Mouse (Mus musculus) forebrain, postnatal 0 days (tissue): ENCODE measurements at regions not wholly inside any gene's neighbourhood (a gene's known extent, or its start where the extent isn't known, plus 50 kb on each side); places are given as distances from the start of the nearest gene placed in this dataset.
A peak's percentile ranks its signal among the peaks of the same experiment; 100 is the strongest.

Source experiments
- ATAC-seq: fragments of 200-750 bp; cut with Nextera tagmentation; 2 replicates; pipeline ENCODE4 v1.8.0; 2017; ENCODE audit warnings: mild to moderate bottlenecking, moderate library complexity
- DNase-seq: peaks from one replicate; pipeline ENCODE4 v3.0.0-alpha.2; 2015
- H3K27ac ChIP-seq: fragments of 300-500 bp; sonication (generic); 2 replicates; pipeline ENCODE4 v1.5.1; 2014; ENCODE audit warnings: low read depth, mild to moderate bottlenecking, antibody characterized with exemption, low read length, moderate library complexity, mixed read lengths
- H3K27me3 ChIP-seq: fragments of 300-500 bp; sonication (generic); 2 replicates; pipeline ENCODE4 v1.6.1; 2014; ENCODE audit warnings: mild to moderate bottlenecking, low read length, mixed read lengths; ENCODE audit not compliant: insufficient read depth
- H3K36me3 ChIP-seq: fragments of 300-500 bp; sonication (generic); 2 replicates; pipeline ENCODE4 v1.6.1; 2014; ENCODE audit warnings: mild to moderate bottlenecking, moderate library complexity; ENCODE audit not compliant: insufficient read depth
- H3K4me1 ChIP-seq: fragments of 300-500 bp; sonication (generic); 2 replicates; pipeline ENCODE4 v1.6.1; 2014; ENCODE audit warnings: antibody characterized with exemption; ENCODE audit not compliant: insufficient read depth
- H3K4me2 ChIP-seq: fragments of 300-500 bp; sonication (generic); 2 replicates; pipeline ENCODE4 v1.6.1; 2014; ENCODE audit warnings: low read depth, mild to moderate bottlenecking, moderate library complexity
- H3K4me3 ChIP-seq: fragments of 300-500 bp; sonication (generic); 2 replicates; pipeline ENCODE4 v1.5.1; 2014; ENCODE audit warnings: low read depth, low read length, mixed read lengths
- H3K9ac ChIP-seq: fragments of 300-500 bp; sonication (generic); 2 replicates; pipeline ENCODE4 v1.6.1; 2014; ENCODE audit warnings: mild to moderate bottlenecking
- H3K9me3 ChIP-seq: fragments of 300-500 bp; sonication (generic); 2 replicates; pipeline ENCODE4 v1.6.1; 2016; ENCODE audit warnings: low read length
- CTCF ChIP-seq: sonication (generic); IDR thresholded peaks from 2 replicates; pipeline ENCODE4 v1.5.1; 2016; ENCODE audit warnings: antibody characterized with exemption, control low read depth, low read depth
- WGBS: fragments of 180-500 bp; shearing (Covaris S2); extraction: QIAGEN DNeasy Blood & Tissue Kit; methylation state at CpG from one replicate; pipeline ENCODE4 v1.1.7; 2014; 5-methylcytosine and 5-hydroxymethylcytosine counted together

DNA sequence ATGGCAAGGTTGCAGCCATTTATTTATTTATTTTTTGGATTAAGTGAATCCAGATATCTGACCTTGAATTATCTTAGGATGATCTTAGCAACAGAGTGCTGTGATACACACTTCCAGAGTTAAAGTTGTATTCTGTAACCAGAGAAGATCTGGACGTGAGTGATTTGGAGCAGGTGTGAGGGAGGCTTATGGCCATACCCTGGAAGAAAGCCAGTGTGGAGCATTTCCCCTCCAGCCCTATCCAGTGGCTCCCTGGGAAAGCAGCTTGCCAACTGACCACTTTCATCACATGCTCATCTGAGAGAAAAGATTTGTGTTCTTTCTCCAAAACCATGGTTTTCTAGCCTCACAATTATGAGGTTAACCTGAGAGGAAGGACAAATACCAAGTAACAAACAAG is 171.2 kb downstream of the Ppp1r3a start:
- Histone ChIP-seq H3K27ac (no peak overlapping the region), H3K9ac (no peak overlapping the region), H3K27me3 (no peaks in the 10 kb centered on the region), H3K4me2 (no peak overlapping the region), H3K9me3 (no peaks in the 10 kb centered on the region), H3K4me3 (no peak overlapping the region), H3K36me3 (no peaks in the 10 kb centered on the region), H3K4me1 (no peaks in the 10 kb centered on the region)
- DNase-seq = no peak
- TF ChIP-seq CTCF = no peak
- no peak for ATAC-seq
- WGBS = 71% methylated on average over 1 of the region's 1 CpGs

GRCm38 (mm10) chr6:14574607-14575006 is 180.5 kb downstream of the Ppp1r3a start:
- H3K4me2 ChIP-seq = no peak overlapping the region
- no peak overlapping the region for H3K4me3 ChIP-seq
- H3K9me3 ChIP-seq = no peaks in the 10 kb centered on the region
- H3K4me1 ChIP-seq = no peaks in the 10 kb centered on the region
- H3K36me3 ChIP-seq = no peaks in the 10 kb centered on the region
- H3K27ac ChIP-seq = no peak overlapping the region
- no peaks in the 10 kb centered on the region for H3K27me3 ChIP-seq
- no peak overlapping the region for H3K9ac ChIP-seq
- DNase-seq = no peak
- 82% methylated on average over 3 of the region's 3 CpGs for WGBS
- ATAC-seq = no peak
- no peak for TF ChIP-seq CTCF

GRCm38 (mm10) chr6:14573001-14573400 is 182.1 kb downstream of the Ppp1r3a start:
- Histone ChIP-seq H3K9ac (no peak overlapping the region), H3K27me3 (no peaks in the 10 kb centered on the region), H3K4me3 (no peak overlapping the region), H3K27ac (no peak overlapping the region), H3K9me3 (no peaks in the 10 kb centered on the region), H3K4me1 (no peaks in the 10 kb centered on the region), H3K4me2 (no peak overlapping the region), H3K36me3 (no peaks in the 10 kb centered on the region)
- TF ChIP-seq CTCF = no peak
- DNase-seq (no peak), ATAC-seq (no peak)
- 26% methylated on average over 2 of the region's 2 CpGs for WGBS

DNA sequence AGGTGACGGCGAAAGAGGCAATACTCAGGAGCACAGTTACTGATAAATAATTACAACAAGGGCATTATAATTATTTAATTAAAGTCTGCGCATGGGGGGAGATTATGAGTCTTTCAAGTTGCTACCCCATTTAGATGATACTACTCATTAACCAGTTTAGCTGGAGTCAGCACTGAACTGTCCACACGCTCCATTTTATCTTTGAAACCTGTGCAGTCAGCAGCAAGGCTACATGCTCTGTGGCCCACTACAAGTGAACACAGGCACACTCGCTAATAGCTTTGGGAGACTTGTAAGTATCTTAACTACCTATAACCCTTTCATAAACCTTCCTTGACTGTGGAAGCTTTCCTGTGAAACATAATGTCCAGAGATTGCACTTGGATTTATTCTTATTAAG is 214.7 kb downstream of the Ppp1r3a start:
- H3K4me3 ChIP-seq = no peak overlapping the region
- no peak for TF ChIP-seq CTCF
- H3K27me3 ChIP-seq = no peaks in the 10 kb centered on the region
- H3K27ac ChIP-seq = no peak overlapping the region
- H3K36me3 ChIP-seq = no peaks in the 10 kb centered on the region
- no peak overlapping the region for H3K9ac ChIP-seq
- no peak overlapping the region for H3K4me2 ChIP-seq
- WGBS = 87% methylated on average over 5 of the region's 5 CpGs
- no peaks in the 10 kb centered on the region for H3K4me1 ChIP-seq
- no peaks in the 10 kb centered on the region for H3K9me3 ChIP-seq
- DNase-seq (no peak), ATAC-seq (no peak)

DNA sequence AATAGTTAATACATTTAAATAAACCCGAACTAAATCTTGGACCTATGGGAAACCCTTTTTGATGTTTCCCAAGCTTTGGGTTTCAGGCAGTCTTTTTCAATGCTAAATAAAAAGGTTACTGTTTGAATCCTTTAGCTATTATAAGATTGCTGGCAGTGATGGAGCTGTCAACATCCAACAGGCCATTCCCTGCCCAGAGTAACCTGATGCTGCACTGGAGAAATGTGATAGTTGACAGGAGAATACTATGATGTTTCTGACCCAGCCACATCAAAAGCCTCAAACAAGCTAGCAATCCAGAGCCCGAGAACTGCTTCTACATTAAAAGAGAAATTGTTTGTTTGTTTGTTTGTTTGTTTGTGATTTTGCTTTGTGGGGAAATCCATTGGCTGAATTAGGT is 226.0 kb downstream of the Ppp1r3a start:
- no peak for DNase-seq

GRCm38 (mm10) chr6:14528564-14528963 is 226.5 kb downstream of the Ppp1r3a start:
- H3K4me1 ChIP-seq = no peaks in the 10 kb centered on the region
- no peaks in the 10 kb centered on the region for H3K27me3 ChIP-seq
- no peak for DNase-seq
- H3K27ac ChIP-seq = no peak overlapping the region
- no peak overlapping the region for H3K9ac ChIP-seq
- H3K36me3 ChIP-seq = no peaks in the 10 kb centered on the region
- no peak overlapping the region for H3K4me3 ChIP-seq
- no peak for TF ChIP-seq CTCF
- no peak for ATAC-seq
- WGBS = 21% methylated on average over 7 of the region's 7 CpGs
- H3K9me3 ChIP-seq = no peaks in the 10 kb centered on the region
- H3K4me2 ChIP-seq = no peak overlapping the region

More for the DNA sequence above, 226.0 kb downstream of the Ppp1r3a start:
- no peak overlapping the region for H3K4me3 ChIP-seq
- no peak overlapping the region for H3K4me2 ChIP-seq
- no peak overlapping the region for H3K27ac ChIP-seq
- no peak overlapping the region for H3K9ac ChIP-seq
- H3K9me3 ChIP-seq = no peaks in the 10 kb centered on the region
- 37% methylated on average over 2 of the region's 2 CpGs for WGBS
- H3K27me3 ChIP-seq = no peaks in the 10 kb centered on the region
- H3K36me3 ChIP-seq = no peaks in the 10 kb centered on the region
- TF ChIP-seq CTCF = no peak
- ATAC-seq = no peak
- no peaks in the 10 kb centered on the region for H3K4me1 ChIP-seq

DNA sequence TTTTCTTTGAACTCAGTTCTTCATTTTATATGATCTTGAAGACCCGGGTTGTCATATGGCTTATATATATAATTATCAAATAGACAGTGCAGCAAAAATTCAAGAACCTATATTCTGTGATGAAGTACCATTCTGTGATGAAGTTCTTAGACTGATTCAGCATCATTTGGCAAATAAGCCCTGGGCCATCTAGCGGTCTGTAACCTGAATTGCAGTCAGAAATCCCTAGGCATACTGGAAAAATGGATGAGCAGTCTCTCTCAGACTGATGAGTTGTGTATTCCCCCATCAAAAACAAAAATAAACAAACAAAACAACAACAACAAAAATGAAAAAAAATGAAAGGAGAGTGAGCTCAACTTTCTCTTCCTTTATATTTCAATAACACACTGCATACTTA is 232.3 kb downstream of the Ppp1r3a start:
- Histone ChIP-seq H3K4me1 (no peaks in the 10 kb centered on the region), H3K9me3 (no peaks in the 10 kb centered on the region), H3K36me3 (no peaks in the 10 kb centered on the region), H3K9ac (no peak overlapping the region), H3K4me2 (no peak overlapping the region), H3K27ac (no peak overlapping the region), H3K27me3 (no peaks in the 10 kb centered on the region), H3K4me3 (no peak overlapping the region)
- WGBS = 28% methylated on average over 2 of the region's 2 CpGs
- no peak for DNase-seq
- no peak for ATAC-seq
- peak; percentile 55 for TF ChIP-seq CTCF

DNA sequence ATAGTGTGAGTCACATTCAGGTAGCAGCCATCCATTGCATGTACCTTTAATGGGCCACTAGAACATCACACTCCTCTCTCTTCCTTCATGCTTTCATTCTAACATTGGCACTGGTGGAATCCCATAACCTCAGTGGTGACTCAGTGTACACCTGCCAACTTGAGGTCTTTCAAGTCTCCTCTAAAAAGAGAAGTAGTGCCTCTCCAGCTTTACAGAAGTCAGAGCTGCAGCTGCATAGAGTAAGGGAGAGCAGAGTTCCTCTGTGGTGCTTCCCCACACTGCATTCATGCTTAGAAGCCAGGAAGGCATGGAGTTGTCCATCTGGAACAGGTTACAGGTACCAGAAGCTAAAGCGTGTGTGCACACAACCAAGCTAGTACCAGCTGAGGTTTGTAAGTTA is 233.8 kb downstream of the Ppp1r3a start:
- H3K9me3 ChIP-seq = no peaks in the 10 kb centered on the region
- H3K36me3 ChIP-seq = no peaks in the 10 kb centered on the region
- H3K4me2 ChIP-seq = no peak overlapping the region
- H3K4me3 ChIP-seq = no peak overlapping the region
- ATAC-seq (no peak), DNase-seq (no peak)
- H3K9ac ChIP-seq = no peak overlapping the region
- WGBS = 98% methylated on average over 1 of the region's 1 CpGs
- no peak for TF ChIP-seq CTCF
- no peaks in the 10 kb centered on the region for H3K27me3 ChIP-seq
- H3K4me1 ChIP-seq = no peaks in the 10 kb centered on the region
- no peak overlapping the region for H3K27ac ChIP-seq
